Mouse (Mus musculus): ENCODE results near the gene Ier5l.

The Ier5l gene

GRCm38 (mm10) chr2:30470143-30470946 is 3.7 kb downstream of the Ier5l start:
- DNase-seq (ENCODE audit: low spot score), result peak; percentile 78

DNA sequence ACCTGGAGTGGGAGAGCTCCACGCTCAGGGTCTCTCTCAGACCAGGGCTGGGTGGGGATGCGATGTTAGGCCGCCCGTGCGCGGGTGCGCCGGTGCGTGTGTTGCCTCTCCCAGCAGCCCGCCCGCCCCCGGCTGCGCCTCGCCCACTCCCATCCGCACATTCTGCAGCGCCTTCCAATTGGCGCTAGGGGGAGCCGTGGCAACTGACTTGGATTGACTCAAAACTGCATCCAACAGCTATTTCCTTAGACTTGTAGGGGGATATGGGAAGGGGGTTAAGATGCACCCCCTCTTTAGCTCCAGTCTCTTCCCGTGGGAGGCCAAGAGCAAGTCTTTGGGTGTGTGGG is 4.2 kb downstream of the Ier5l start:
- peak; percentile 86 for DNase-seq (ENCODE audit: low spot score)

DNA sequence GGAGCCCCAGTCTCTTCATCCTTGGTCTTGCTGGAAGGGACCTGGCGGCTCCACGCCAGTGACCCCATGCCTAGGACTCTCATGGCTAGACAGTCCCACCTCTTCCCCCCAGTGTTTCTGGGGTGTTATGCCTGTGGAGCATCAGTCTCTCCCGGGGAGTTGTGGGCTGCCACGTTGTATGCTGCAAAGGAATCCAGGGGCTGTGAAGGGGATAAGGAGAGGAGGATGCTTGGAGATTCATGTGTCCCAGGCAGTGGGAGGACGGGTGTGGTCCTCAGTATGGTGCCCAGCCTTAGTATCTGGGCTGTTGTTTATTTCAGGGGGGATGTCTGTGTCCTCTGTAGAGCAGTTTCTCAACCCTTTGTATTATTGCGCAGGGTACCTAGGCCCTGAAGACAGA is 5.0 kb downstream of the Ier5l start:
- DNase-seq (ENCODE audit: low spot score), result no peak

GRCm38 (mm10) chr2:30466787-30467186 is 7.2 kb downstream of the Ier5l start:
- DNase-seq (ENCODE audit: low spot score), result no peak

- no peak for DNase-seq (ENCODE audit: low spot score)
Observed at GRCm38 (mm10) chr2:30464411-30464810, 9.6 kb downstream of the Ier5l start.

DNA sequence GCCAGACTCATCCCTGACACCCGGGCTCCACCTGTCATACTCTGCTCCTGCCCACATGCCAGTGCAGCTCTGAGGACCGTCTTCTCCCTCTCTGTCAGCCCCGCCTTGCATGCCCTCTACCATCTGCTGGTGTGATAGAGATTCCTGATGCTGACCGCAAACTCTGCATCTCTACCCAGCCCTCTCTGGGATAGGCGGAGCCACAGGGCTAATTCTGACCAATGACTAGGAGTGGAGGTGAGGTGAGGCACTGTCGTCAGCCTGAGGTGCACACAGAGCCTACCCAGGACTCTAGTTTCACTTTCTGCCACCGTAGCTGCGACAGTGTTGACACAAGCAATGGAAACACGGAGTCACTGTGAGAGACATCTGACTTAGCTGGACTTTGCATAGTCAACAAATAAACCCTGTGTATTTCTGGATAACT is 10.1 kb downstream of the Ier5l start:
- DNase-seq (ENCODE audit: low spot score), result no peak

DNA sequence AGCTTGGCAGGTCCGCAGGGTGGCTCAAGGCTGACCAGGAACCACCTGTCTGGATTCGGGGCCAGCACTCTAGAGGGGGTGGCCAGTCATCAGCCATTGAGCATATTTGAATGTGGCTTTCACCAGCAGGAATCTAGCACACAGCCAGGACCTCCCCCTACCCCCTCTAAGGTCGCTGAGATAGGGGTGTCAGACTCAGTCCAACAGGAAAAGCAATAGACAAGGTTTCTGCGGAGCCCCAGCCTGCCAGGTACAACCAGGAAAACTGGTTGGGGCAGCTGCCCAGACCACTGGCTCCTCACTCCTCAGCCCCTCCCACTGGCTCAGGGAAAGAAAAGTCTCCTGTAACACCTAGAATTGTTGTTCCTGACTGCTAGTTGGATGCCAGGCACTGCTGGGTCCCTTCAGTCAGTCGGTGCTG is 10.7 kb downstream of the Ier5l start:
- DNase-seq (ENCODE audit: low spot score), result no peak

- no peak for DNase-seq (ENCODE audit: low spot score)
Observed at GRCm38 (mm10) chr2:30459241-30459640, 14.8 kb downstream of the Ier5l start.

DNA sequence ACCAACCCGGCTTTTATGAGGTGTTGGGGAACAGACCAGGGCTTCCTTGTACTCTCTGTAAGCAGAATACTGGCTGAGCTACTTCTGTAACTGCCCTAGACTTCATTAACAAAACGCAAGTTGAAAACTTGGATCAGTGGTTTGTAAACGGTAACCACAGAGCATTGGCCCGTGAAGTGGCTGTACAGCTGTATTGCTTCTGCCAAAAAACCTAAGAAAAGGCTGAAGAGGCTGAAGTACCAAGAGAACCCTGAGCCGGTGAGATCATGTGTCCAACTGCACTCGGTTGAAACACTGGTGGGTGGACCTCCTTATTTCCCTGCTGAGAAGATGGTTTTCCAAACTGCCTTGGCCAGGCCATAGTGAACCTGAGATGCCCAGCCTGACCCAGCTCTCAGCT is 15.7 kb downstream of the Ier5l start:
- DNase-seq (ENCODE audit: low spot score), result no peak

DNA sequence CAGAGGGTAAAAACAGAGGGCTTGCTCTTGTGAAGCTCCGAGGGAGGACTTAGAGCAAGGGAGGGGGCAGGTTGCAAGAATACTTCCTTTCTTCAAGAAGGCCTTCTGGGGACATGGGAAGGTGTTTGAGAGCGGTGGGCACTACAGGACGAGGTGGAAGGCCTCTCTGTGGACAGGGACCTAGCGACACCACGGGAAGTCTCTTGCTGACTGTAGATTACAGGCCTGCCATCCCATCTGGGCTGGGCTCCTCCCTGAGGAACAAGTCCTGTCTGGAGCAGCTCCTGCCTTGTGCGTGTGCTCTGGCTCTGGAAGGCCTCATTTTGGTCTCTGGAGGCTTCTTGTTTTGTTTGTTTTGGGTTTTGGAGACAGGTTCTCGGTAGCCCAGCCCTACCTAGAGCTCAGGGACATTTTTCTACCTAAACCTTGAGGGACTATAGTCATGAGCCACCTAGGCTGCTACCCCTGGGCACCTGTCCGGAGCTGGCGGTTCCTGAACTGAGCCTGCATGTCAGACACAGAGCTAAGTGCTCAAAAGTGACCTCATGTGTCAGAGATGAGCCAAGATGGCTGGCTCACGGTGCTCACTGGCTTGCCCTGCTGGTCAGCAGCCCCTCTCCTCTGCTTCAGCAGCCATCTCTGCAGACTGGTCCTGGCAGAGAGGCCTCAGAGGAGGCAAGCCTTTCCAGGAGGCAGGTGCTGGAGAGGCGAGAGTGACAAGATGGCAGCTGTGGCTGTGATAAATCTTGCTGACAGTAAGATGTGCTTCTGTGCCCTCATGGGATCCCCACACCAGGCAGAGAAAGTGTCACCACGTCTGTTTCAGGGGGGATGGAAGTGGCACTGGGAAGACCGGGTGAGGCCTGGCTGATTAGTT is 17.7 kb downstream of the Ier5l start:
- no peak for DNase-seq (ENCODE audit: low spot score)

- no peak for DNase-seq (ENCODE audit: low spot score)
Observed at GRCm38 (mm10) chr2:30454587-30454986, 19.4 kb downstream of the Ier5l start.

- no peak for DNase-seq (ENCODE audit: low spot score)
Observed at GRCm38 (mm10) chr2:30453570-30453969, 20.4 kb downstream of the Ier5l start.

GRCm38 (mm10) chr2:30451525-30451924 is 22.5 kb downstream of the Ier5l start:
- no peak for DNase-seq (ENCODE audit: low spot score)

DNA sequence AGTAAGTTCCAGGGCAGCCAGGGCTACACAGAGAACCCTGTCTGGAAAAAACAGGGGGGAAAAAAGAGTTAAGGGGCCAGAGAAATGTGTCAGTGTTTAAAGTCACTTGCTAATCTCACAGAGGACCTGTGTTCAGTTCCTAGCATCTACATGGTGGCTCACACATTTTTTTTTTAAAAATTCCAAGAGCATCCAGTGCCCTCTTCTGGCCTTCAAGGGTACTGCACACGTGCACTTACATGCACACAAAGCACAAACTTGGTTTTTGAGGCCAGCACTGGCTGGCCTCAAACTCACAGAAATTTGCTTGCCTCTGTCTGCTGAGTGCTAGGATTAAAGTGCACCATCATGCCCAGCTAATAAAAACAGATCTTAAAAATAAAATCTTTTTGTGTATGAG is 23.5 kb downstream of the Ier5l start:
- DNase-seq (ENCODE audit: low spot score), result no peak

- DNase-seq (ENCODE audit: low spot score), result no peak
Observed at GRCm38 (mm10) chr2:30448371-30448770, 25.6 kb downstream of the Ier5l start.

GRCm38 (mm10) chr2:30446891-30447826 is 26.9 kb downstream of the Ier5l start:
- DNase-seq (ENCODE audit: low spot score), result no peak

GRCm38 (mm10) chr2:30445312-30445711 is 28.7 kb downstream of the Ier5l start:
- no peak for DNase-seq (ENCODE audit: low spot score)

DNA sequence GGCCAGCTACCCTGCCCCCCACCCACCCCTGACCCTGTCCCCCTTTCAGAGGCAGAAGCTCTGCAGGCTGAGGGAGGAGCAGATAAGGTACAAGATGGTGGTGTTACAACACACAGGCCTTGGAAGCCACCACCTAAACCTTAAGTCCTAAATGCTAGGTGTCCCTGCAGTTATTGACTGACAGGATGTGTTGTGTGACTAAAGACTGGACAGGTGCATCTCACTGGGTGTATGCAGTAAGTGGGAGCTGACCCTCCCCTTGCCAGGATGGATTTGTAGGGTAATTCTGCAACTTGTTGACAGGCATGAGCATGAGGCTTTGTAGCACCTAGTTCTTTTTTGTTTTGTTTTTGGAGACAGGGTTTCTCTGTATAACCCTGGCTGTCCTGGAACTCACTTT is 29.6 kb downstream of the Ier5l start:
- no peak for DNase-seq (ENCODE audit: low spot score)

DNA sequence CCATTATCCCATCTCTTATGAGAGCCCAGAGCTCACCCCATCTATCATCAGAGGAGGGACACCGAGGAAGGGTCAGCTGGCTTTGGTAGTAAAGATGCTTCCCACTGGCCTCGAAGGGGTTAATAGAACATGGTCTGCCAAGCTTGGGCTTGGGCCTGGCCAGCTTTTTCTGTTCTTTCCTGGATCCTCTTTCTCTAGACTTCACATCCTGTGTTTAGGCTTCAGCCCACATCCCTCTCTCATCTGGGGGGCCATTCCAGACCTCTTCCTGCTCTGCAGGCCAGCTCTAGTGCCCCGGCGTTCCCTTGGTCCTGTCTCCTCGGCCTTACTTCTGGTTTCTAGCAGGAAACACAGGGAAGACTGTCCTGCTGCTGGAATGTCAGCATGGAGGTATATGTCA is 30.0 kb downstream of the Ier5l start:
- no peak for DNase-seq (ENCODE audit: low spot score)

DNA sequence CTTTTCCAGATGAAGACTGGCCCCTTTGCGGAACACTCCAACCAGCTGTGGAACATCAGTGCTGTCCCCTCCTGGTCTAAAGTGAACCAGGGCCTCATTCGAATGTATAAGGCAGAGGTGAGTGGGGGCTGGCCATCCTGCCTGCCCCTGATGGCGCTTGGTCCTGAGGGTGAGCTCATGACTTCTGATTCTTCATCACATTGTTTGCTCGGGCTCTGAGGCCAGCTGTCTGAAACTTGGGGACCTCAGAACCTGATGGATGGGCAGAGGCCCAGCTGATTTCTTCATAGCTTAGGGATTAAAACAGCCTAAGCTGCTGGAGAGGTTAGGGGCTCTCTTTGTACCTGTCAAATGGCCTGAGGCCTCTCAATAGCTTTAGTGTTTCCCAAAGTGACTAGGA is 30.7 kb downstream of the Ier5l start:
- no peak for DNase-seq (ENCODE audit: low spot score)

DNA sequence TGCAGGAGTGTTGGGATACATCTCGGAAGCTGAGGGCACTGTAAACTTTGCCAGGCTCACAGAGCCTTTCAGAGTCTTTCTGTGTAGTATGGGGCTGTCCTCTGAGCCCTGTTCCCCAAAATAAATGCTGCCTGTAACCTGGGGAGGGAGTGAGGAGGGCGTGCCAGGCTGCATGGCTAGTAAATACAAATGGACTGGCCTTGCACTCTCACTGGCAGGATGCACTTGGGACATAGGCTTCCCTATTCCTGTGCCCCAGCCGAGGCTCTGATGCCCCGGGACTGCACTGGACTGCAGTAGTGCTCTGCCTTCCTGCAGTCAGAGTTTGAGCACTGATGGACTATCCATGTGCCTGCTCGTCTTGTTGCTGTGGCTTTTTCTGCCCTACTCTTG is 31.5 kb downstream of the Ier5l start:
- DNase-seq (ENCODE audit: low spot score), result no peak
